Mouse (Mus musculus): ENCODE data around the gene Olfr154.

DNA sequence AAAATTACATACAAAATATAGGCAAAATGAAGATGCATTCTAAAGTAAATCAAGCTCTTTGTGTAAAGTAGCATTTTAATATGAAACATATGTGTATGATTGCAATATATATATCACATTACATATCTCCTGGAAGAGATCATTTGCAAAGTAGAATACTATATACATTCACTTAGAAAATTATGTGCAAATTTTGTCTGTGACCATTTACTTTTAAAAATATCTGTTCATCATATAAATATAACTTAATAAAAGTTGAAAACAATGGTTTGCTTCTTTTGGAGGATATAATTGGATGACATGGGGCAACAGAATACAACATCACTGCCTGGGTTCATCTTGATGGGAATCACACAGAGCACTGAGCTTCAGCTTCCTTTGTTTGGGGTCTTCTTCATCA lies 24.9 kb upstream of the Olfr154 start, which contains the start of gene Olfr1008:
- TF ChIP-seq CTCF (IDR thresholded peaks at IDR 0.05; ENCODE audit: low read depth, low read length) (no peak), POLR2A (IDR thresholded peaks at IDR 0.05; ENCODE audit: insufficient read depth, low read length) (no peak), EP300 (IDR thresholded peaks at IDR 0.05; ENCODE audit: insufficient read depth, low read depth, low read length) (no peak)
